Mouse (Mus musculus): ENCODE measurements at regions not wholly inside any gene's neighbourhood (a gene's known extent, or its start where the extent isn't known, plus 50 kb on each side); places are given as distances from the start of the nearest gene placed in this dataset.

DNA sequence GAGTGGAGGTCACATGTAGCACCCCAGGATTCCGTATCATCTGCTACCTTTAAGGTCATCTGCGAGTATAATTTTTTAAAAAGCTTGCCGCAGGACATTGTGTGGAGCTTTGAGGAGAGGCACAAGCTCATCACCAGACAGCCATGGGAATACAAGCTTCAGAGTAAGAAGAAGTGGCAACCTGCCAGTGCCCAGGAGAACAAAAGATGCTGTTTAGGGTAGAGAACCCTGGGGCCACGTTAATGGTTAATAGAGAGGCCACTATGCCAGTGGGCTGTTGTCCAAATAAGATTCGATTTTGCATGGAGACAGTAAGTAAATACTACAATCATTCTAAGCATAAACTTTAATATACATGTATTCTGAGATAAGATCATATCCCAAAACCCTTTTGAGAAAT is 450.0 kb upstream of the Nrp1 start:
- DNase-seq (ENCODE audit: low spot score) = no peak

DNA sequence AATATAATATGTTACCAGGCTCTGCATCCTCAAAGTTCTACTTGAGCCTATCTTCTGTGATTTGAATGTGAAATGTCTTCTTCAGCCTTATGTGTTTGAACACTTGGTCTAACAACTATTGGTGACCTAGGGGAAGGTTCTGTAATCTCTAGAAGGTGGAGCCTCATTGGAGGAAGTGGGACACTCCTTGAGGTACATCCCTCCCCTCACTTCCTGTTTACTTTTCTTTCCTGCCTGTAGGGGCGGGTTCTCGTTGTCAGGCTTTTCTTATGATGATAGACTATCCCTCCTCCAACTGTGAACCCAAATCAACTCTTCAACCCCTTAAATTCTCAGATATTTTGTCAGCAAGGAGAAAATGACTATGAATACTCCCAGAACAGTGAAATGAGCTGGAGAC is 448.8 kb upstream of the Nrp1 start:
- DNase-seq (ENCODE audit: low spot score) = no peak

- DNase-seq (ENCODE audit: low spot score) = no peak
These were observed 444.3 kb upstream of the Nrp1 start for GRCm38 (mm10) chr8:127914086-127914485.

GRCm38 (mm10) chr8:127914914-127915313 is 443.5 kb upstream of the Nrp1 start:
- no peak for DNase-seq (ENCODE audit: low spot score)

GRCm38 (mm10) chr8:127915591-127916028 is 442.8 kb upstream of the Nrp1 start:
- DNase-seq (ENCODE audit: low spot score) = no peak

DNA sequence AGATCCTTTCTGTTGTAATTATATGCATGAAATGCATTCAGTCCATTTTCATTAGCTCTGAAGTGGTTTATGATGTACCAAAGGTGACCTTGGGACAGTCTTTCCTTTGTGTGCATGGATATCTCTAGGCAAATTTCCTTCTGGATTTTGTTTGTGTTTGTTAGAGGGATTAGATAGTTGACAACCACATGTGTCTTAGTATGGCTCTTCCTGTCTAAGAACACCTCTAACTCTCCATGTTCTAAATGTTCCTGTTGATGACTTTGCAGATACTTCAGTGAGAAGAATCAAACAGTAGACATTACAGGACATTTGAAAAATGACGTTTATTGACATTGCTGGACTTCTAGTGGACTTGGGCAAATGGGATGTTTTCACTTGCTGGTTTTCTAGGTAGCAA is 436.5 kb upstream of the Nrp1 start:
- DNase-seq (ENCODE audit: low spot score) = no peak

GRCm38 (mm10) chr8:127923321-127923720 is 435.1 kb upstream of the Nrp1 start:
- DNase-seq (ENCODE audit: low spot score) = no peak

GRCm38 (mm10) chr8:127932276-127932675 is 426.1 kb upstream of the Nrp1 start:
- peak; percentile 20 for DNase-seq (ENCODE audit: low spot score)

DNA sequence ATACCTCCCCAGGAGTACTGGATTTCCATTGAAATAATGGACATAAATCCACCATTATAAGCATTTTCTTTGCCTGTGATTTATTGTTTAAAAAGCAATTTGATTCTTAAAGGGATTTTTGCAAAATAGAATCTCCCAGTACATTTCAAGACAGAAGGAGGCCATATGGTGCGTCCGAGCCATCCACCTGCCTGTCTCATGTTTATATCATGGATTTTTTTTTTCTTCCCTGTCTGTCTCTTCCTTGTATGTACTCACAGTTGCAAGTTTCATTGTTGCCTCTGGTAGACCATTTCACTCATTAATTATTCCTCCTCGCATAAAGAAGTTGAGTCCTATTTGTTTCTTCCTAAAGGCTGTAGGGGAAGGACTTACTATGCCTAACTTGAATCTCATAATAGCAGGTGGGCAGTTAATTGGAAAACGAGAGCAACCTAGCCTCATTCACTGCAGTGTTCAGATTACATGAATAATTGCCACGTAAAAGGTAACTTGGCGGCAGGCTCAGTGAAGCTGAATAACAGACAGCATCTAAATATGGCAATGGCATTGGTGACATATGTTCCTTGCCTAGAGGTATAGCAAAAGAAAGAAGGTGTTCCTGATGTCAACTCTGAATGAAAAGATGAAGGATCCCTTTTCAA is 421.5 kb upstream of the Nrp1 start:
- no peak for DNase-seq (ENCODE audit: low spot score)

- DNase-seq (ENCODE audit: low spot score) = no peak
These were observed 419.0 kb upstream of the Nrp1 start for GRCm38 (mm10) chr8:127939284-127939985.

GRCm38 (mm10) chr8:127939986-127940359 is 418.4 kb upstream of the Nrp1 start:
- DNase-seq (ENCODE audit: low spot score) = no peak

- no peak for DNase-seq (ENCODE audit: low spot score)
These were observed 416.1 kb upstream of the Nrp1 start for GRCm38 (mm10) chr8:127942319-127942718.

GRCm38 (mm10) chr8:127944955-127945498 is 413.4 kb upstream of the Nrp1 start:
- no peak for DNase-seq (ENCODE audit: low spot score)

- DNase-seq (ENCODE audit: low spot score) = no peak
These were observed 400.8 kb upstream of the Nrp1 start for GRCm38 (mm10) chr8:127957571-127957970.

GRCm38 (mm10) chr8:127958351-127959044 is 399.9 kb upstream of the Nrp1 start:
- no peak for DNase-seq (ENCODE audit: low spot score)

GRCm38 (mm10) chr8:127962862-127963261 is 395.5 kb upstream of the Nrp1 start:
- peak; percentile 45 for DNase-seq (ENCODE audit: low spot score)

DNA sequence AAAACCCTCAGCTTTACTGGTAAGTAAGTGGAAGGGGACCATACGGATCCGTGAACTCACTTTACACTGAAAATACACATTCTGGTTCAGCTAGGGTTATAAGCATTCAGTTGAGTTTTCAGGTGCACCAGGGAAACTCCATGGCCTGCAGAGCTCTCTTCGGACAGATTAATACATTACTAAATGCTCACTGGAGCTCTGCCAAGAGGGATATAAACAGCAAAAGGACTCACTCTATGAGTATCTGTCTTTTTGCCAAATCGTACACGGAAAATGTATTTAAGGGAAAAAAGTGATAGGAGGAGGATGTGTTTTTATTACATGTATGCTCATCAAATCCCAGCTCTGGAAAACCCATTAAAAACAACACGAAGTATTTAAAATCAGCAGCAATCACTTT is 394.8 kb upstream of the Nrp1 start:
- DNase-seq (ENCODE audit: low spot score) = peak; percentile 58

DNA sequence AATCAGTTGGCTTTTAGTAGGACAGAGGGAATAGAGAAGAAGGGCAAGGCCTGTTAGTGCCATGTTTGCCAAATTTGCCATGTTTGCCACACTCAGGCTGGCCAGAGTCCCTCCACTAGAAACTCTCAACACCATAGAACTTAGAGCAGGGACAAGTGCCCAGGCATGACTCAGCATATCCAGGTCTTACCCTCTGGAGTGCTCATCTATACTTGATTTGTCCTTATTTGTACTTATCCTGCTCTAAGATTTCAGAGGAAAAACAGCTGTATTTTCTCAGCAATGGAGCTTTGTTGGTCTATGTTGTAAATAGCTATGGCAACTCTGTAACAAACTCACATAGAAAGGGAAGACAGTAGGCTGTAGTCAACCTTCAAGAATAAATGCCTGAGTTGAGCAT is 393.6 kb upstream of the Nrp1 start:
- peak; percentile 24 for DNase-seq (ENCODE audit: low spot score)

DNA sequence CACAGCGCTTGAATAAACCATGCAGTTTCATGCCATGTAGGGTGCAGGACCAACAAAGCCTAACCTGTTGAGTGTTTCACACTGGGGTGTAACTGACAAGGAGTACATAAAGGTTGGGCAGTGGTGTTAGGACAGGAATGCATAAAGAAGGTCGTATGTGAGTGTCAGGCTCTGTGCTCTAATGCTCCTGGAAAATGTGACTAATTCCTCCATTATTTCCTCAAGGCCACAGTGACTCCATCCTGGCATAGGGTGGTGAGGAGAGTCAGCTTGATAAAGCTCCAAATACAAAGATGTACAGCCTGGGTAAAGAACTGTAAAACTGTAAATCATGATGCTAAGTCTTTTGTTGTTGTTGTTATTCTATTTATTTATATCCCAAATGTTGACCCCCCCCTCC is 393.1 kb upstream of the Nrp1 start:
- DNase-seq (ENCODE audit: low spot score) = no peak

DNA sequence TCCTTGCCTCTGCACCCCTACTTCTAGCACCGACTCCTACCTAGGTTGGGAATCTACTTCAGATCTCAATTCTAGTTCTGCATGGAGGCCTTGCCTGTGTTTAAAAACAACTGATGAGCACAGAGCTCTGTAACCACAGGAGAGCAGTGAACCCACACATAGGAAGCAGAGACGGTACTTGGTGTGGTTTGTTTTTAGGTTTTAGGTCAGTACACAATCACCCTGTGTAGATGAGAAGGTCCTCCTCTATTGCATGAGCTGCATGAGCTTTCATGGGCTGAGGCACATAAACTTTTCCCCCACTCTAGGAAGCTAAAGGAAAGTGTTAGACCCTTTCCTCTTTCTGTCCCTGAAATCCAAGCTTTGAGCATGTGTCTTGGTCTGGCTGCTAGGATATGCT is 390.4 kb upstream of the Nrp1 start:
- DNase-seq (ENCODE audit: low spot score) = no peak

DNA sequence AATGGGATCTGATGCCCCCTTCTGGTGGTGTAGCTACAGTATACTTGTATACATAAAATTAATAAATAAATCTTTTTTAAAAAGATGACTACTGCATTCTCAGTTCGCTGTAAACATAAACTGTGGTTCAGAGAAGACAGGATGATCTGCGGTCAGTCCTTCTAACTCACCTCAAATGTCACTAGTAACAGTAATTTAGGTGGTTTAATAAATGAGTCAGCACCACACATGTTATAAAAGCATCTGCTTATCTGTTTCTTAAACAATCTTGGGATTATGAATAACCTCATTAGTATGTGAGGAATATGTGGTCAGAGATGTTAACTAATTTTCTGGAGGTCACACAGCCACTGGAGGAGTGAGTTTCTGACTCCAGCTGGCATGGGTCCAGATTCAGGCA is 385.2 kb upstream of the Nrp1 start:
- no peak for DNase-seq (ENCODE audit: low spot score)

- DNase-seq (ENCODE audit: low spot score) = no peak
These were observed 380.7 kb upstream of the Nrp1 start for GRCm38 (mm10) chr8:127977746-127978145.

Data from MN1 (cell line).